Mouse (Mus musculus): ENCODE results near the gene Gsg1l2. TPM values are rescaled to one million over a fixed set of nuclear protein-coding genes. Genes with fewer than 3 reads are reported as not detected.

The Gsg1l2 gene
- total and polyA plus RNA-seq, 3 experiments, result not detected

GRCm38 (mm10) chr11:67733726-67734125 is 40.7 kb upstream of the Gsg1l2 start:
- Histone ChIP-seq H3K4me1 (ENCODE audit: control insufficient read depth in 1 of 2, insufficient read depth in 2 of 2) (peaks cover 31 to 65% of the 10 kb centered on the region in 2 experiments), H3K9ac (ENCODE audit: insufficient read depth, low read depth) (no peak overlapping the region), H3K36me3 (replicated peaks in 1 of 2; ENCODE audit: control insufficient read depth in 1 of 2, insufficient read depth in 1 of 2, low read length in 1 of 2) (peaks cover 0 to 2% of the 10 kb centered on the region in 2 experiments), H3K27ac (ENCODE audit: insufficient read depth, low read depth) (peak overlapping the region; percentile 66), H3K79me2 (replicated peaks; ENCODE audit: control insufficient read depth, extremely low read depth, insufficient read depth, poor library complexity, severe bottlenecking) (no peaks in the 10 kb centered on the region), H3K4me3 (replicated peaks in 1 of 3; ENCODE audit: low read depth in 2 of 3, low read length in 2 of 3, poor library complexity in 1 of 3) (no peak overlapping the region), H3K4me2 (ENCODE audit: insufficient read depth, low read depth, poor library complexity, severe bottlenecking) (no peak overlapping the region), H3K27me3 (replicated peaks) (no peaks in the 10 kb centered on the region), H3K9me3 (replicated peaks; ENCODE audit: low read length) (peaks cover 16% of the 10 kb centered on the region)
- in situ Hi-C loops (cut with MboI; ENCODE audit: low pct_ligation_motif_present, low pct_unique_long_range_greater_than_20kb, low sequenced_read_pairs) (no loop called here), dilution Hi-C loops (cut with MboI; ENCODE audit: extremely low pct_ligation_motif_present, extremely low pct_unique_long_range_greater_than_20kb, low sequenced_read_pairs) (no loop called here)
- TF ChIP-seq ZNF384 (IDR thresholded peaks at IDR 0.05; ENCODE audit: low read depth, low read length) (peak; percentile 40; the same call in 1 of the 2 replicates), ETS1 (conservative IDR thresholded peaks at IDR 0.05; ENCODE audit: low read depth, low read length) (no peak)
- DNase-seq (ENCODE audit: extremely low read depth), result no peak

- dilution Hi-C loops (cut with MboI; ENCODE audit: extremely low pct_ligation_motif_present, extremely low pct_unique_long_range_greater_than_20kb, low sequenced_read_pairs) (no loop called here), in situ Hi-C loops (cut with MboI; ENCODE audit: low pct_ligation_motif_present, low pct_unique_long_range_greater_than_20kb, low sequenced_read_pairs) (no loop called here)
- H3K4me1 ChIP-seq (ENCODE audit: control insufficient read depth in 1 of 2, insufficient read depth in 2 of 2), result peaks cover 30 to 68% of the 10 kb centered on the region in 2 experiments
- H3K9me3 ChIP-seq (replicated peaks; ENCODE audit: low read length), result peaks cover 16% of the 10 kb centered on the region
- DNase-seq (ENCODE audit: extremely low read depth), result peak; percentile 98
- H3K27ac ChIP-seq (ENCODE audit: insufficient read depth, low read depth), result peak overlapping the region; percentile 75
- H3K9ac ChIP-seq (ENCODE audit: insufficient read depth, low read depth), result no peak overlapping the region
- no peaks in the 10 kb centered on the region for H3K27me3 ChIP-seq (replicated peaks)
- peaks cover 0 to 2% of the 10 kb centered on the region in 2 experiments for H3K36me3 ChIP-seq (replicated peaks in 1 of 2; ENCODE audit: control insufficient read depth in 1 of 2, insufficient read depth in 1 of 2, low read length in 1 of 2)
- H3K4me3 ChIP-seq (replicated peaks in 1 of 3; ENCODE audit: low read depth in 2 of 3, low read length in 2 of 3, poor library complexity in 1 of 3), result no peak overlapping the region
- H3K4me2 ChIP-seq (ENCODE audit: insufficient read depth, low read depth, poor library complexity, severe bottlenecking), result peak overlapping the region; percentile 88
- H3K79me2 ChIP-seq (replicated peaks; ENCODE audit: control insufficient read depth, extremely low read depth, insufficient read depth, poor library complexity, severe bottlenecking), result no peaks in the 10 kb centered on the region
- TF ChIP-seq ELF1 (IDR thresholded peaks at IDR 0.05; ENCODE audit: low read depth, low read length) (peak; percentile 74), KAT2A (IDR thresholded peaks at IDR 0.05; ENCODE audit: insufficient replicate concordance, low read length) (no peak), JUN (IDR thresholded peaks at IDR 0.05; ENCODE audit: insufficient read depth, low read depth, low read length) (peak; percentile 99), ZMIZ1 (IDR thresholded peaks at IDR 0.05; ENCODE audit: low read depth, low read length) (peak; percentile 81), IRF4 (IDR thresholded peaks at IDR 0.05; ENCODE audit: low read depth, low read length) (peak; percentile 99), USF1 (IDR thresholded peaks at IDR 0.05; ENCODE audit: low read depth, low read length) (no peak), ZKSCAN1 (IDR thresholded peaks at IDR 0.05; ENCODE audit: borderline replicate concordance, low read depth, low read length) (no peak), MAFK (IDR thresholded peaks at IDR 0.05; ENCODE audit: insufficient replicate concordance, low read length) (peak; percentile 87), ZC3H11A (IDR thresholded peaks at IDR 0.05; ENCODE audit: low read depth, low read length) (no peak), POLR2A (IDR thresholded peaks at IDR 0.05; ENCODE audit: low read depth, low read length) (no peak), RCOR1 (conservative IDR thresholded peaks at IDR 0.05; ENCODE audit: low read depth, low read length) (peak; percentile 99), MAX (IDR thresholded peaks at IDR 0.05; ENCODE audit: low read length) (peak; percentile 92), TCF12 (IDR thresholded peaks at IDR 0.05; ENCODE audit: low read depth, low read length) (peak; percentile 99), ZNF384 (IDR thresholded peaks at IDR 0.05; ENCODE audit: low read depth, low read length) (peak; percentile 78), HCFC1 (IDR thresholded peaks at IDR 0.05; ENCODE audit: low read depth, low read length) (peak; percentile 64), POLR2AphosphoS2 (IDR thresholded peaks at IDR 0.05; ENCODE audit: low read depth, low read length) (no peak), USF2 (conservative IDR thresholded peaks at IDR 0.05; ENCODE audit: low read depth, low read length) (no peak), CHD1 (IDR thresholded peaks at IDR 0.05; ENCODE audit: low read depth, low read length) (no peak), BHLHE40 (IDR thresholded peaks at IDR 0.05; ENCODE audit: low read depth, low read length) (peak; percentile 98), CTCF (conservative IDR thresholded peaks at IDR 0.05 in 1 of 2, IDR thresholded peaks at IDR 0.05 in 1 of 2; ENCODE audit: low read depth in 2 of 2, low read length in 2 of 2) (peak in 1 of 2 experiments; percentile 37; a peak in 1 of 4 replicates), MYC (IDR thresholded peaks at IDR 0.05; ENCODE audit: low read depth, low read length) (peak; percentile 97), NRF1 (IDR thresholded peaks at IDR 0.05; ENCODE audit: low read depth, low read length) (0 out of 2 replicates have a peak, but pooled peaks have one; percentile 11), E2F4 (IDR thresholded peaks at IDR 0.05; ENCODE audit: insufficient replicate concordance, low read depth, low read length) (peak; percentile 68; the same call in 1 of the 2 replicates), RAD21 (IDR thresholded peaks at IDR 0.05; ENCODE audit: low read depth, low read length) (peak; percentile 34), MAZ (IDR thresholded peaks at IDR 0.05; ENCODE audit: low read depth, low read length) (peak; percentile 83), TBP (conservative IDR thresholded peaks at IDR 0.05; ENCODE audit: low read depth, low read length) (peak; percentile 47; the same call in 1 of the 2 replicates), NELFE (IDR thresholded peaks at IDR 0.05; ENCODE audit: low read depth, low read length) (peak; percentile 38; the same call in 1 of the 2 replicates), MXI1 (IDR thresholded peaks at IDR 0.05; ENCODE audit: low read depth, low read length) (peak; percentile 83; the same call in 1 of the 2 replicates), SIN3A (IDR thresholded peaks at IDR 0.05; ENCODE audit: low read length) (peak; percentile 95), PAX5 (IDR thresholded peaks at IDR 0.05; ENCODE audit: low read length) (no peak), MEF2A (IDR thresholded peaks at IDR 0.05; ENCODE audit: borderline replicate concordance, low read depth, low read length) (peak; percentile 100), EP300 (IDR thresholded peaks at IDR 0.05; ENCODE audit: low read length) (peak; percentile 100)
Observed at GRCm38 (mm10) chr11:67734597-67734996, 39.8 kb upstream of the Gsg1l2 start.
